Mouse (Mus musculus) kidney, adult 2 months (tissue): ENCODE measurements around the gene Adad2.

ENCODE experiments used
- CTCF ChIP-seq: fragments of 200-500 bp; conservative IDR thresholded peaks from 2 replicates; pipeline ENCODE4 v1.5.1; 2011; ENCODE audit warnings: low read depth, mild to moderate bottlenecking, control low read depth, low read length, moderate library complexity, mixed read lengths; ENCODE audit not compliant: insufficient read depth, insufficient read length
- POLR2A ChIP-seq: fragments of 200-500 bp; IDR thresholded peaks from one replicate; pipeline ENCODE4 v1.6.1; 2011; ENCODE audit warnings: low read depth, low read length, control low read depth

DNA sequence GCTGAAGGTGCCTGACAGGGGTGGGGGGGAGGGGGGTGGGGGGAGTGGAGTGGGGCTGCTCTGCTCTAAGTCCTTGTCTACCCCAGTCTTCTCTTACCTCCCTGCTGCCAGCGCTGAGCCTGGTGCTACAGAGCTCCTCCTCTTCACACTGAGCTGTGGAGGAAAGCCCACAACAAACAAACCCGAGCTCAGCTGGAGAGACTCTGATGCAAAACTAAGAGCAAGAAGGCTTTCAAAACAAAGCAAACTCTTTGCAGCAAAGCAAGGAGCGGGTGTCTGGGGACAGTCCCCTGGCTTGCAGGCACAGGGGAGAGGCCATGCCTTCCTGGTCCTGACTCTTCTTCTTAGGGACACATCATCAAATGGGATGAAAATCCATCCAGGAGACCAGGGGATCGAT is 42.7 kb upstream of the Adad2 start:
- TF ChIP-seq CTCF, result no peak
- TF ChIP-seq POLR2A, result no peak
